Mouse (Mus musculus) heart, adult 2 months (tissue): ENCODE results near the gene Samd4. TPM values are rescaled to one million over a fixed set of nuclear protein-coding genes. Genes with fewer than 3 reads are reported as not detected.

Source experiments
- DNase-seq, 2 experiments: peaks; one replicate each; pipeline ENCODE4 v3.0.0; 2021
- H3K27ac ChIP-seq: fragments of 200-600 bp; 2 replicates; pipeline ENCODE4 v1.8.1; 2022
- H3K27me3 ChIP-seq: fragments of 200-500 bp; 2 replicates; pipeline ENCODE4 v1.6.1; 2012; ENCODE audit warnings: mild to moderate bottlenecking, low read length, inconsistent platforms, mixed read lengths; ENCODE audit not compliant: control insufficient read depth, insufficient read depth
- H3K36me3 ChIP-seq: fragments of 200-500 bp; 2 replicates; pipeline ENCODE4 v1.6.1; 2012; ENCODE audit warnings: low read length, inconsistent platforms; ENCODE audit not compliant: control insufficient read depth, insufficient read depth
- H3K4me1 ChIP-seq: fragments of 200-500 bp; 2 replicates; pipeline ENCODE4 v1.6.1; 2011; ENCODE audit warnings: low read length; ENCODE audit not compliant: control insufficient read depth, insufficient read depth
- H3K4me3 ChIP-seq: fragments of 200-600 bp; 2 replicates; pipeline ENCODE4 v1.8.1; 2022
- H3K79me2 ChIP-seq: fragments of 200-500 bp; replicated peaks from 2 replicates; pipeline ENCODE4 v1.6.1; 2012; ENCODE audit warnings: mild to moderate bottlenecking, inconsistent platforms, low read length, moderate library complexity, mixed read lengths; ENCODE audit not compliant: control insufficient read depth, insufficient read depth
- H3K9ac ChIP-seq: fragments of 200-500 bp; 2 replicates; pipeline ENCODE4 v1.6.1; 2012; ENCODE audit warnings: low read depth, mild to moderate bottlenecking, control low read depth, inconsistent platforms, low read length, mixed read lengths
- CTCF ChIP-seq: fragments of 200-600 bp; IDR thresholded peaks from 2 replicates; pipeline ENCODE4 v1.8.1; 2022; ENCODE audit warnings: antibody characterized with exemption, mild to moderate bottlenecking, moderate library complexity
- EP300 ChIP-seq: fragments of 200-500 bp; IDR thresholded peaks from 2 replicates; pipeline ENCODE4 v1.6.1; 2011; ENCODE audit warnings: low read depth, low read length, control low read depth; ENCODE audit not compliant: insufficient read depth
- POLR2A ChIP-seq: fragments of 200-500 bp; IDR thresholded peaks from 2 replicates; pipeline ENCODE4 v1.6.1; 2011; ENCODE audit warnings: mild to moderate bottlenecking, low read depth, low read length, control low read depth; ENCODE audit not compliant: insufficient read depth
- WGBS: fragments of 180-500 bp; shearing (Covaris S2); methylation state at CpG from one replicate; pipeline ENCODE4 v1.1.7; 2018; 5-methylcytosine and 5-hydroxymethylcytosine counted together
- intact Hi-C: fragments of 180-260 bp; cut with DNase I; formaldehyde crosslinking; loops from one replicate; pipeline ENCODE4 v1.15.1; 2025
- polyA plus RNA-seq: library from polyadenylated mRNA; depleted of rRNA; stranded (reverse); fragments of >200 nt; gene quantifications from 2 replicates; pipeline ENCODE4 v1.2.3, GENCODE M21; 2012
- total RNA-seq, 2 experiments: library from RNA; stranded (reverse); gene quantifications; 2 replicates each; pipeline ENCODE4 v1.2.3; 2021

Samd4 gene
- total and polyA plus RNA-seq, 3 experiments = 23.8 to 62.3 (median 51.7) TPM

DNA sequence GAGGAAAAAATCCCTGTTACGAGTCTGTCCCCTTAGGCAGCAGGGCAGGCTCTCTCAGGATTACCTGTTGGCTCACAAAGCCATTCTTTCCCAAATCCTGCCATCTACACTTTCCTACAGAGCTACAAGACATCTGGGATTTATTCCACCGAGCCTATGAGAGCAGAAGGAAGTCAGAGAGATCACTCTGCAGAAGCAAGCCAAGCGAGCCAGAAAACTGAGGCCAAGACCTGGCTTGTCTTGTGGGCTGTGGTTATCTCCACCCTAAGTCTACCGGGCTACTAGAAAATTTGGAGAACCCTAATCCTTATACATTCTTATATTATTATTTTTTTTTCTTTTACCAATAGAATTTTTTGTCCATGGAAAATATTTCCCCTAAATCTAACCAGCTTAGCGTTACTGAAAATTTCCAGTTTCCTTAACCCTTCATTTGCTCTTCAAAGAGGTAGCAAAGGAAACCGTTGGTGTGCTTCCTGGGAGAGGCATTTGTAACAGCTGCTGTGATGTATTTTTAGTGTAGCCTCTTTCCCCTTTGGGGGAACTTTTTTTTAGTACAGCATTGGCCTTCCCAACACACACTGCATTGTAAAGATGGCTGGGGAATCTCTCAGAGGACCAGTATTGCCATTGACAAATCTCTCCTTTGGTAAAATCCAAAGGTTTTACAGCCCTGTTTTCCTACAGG is 144.9 kb downstream of the Samd4 start:
- WGBS = 32% methylated on average over 6 of the region's 6 CpGs
- peaks cover 5% of the 10 kb centered on the region for H3K36me3 ChIP-seq
- H3K27me3 ChIP-seq = no peaks in the 10 kb centered on the region
- no peak for TF ChIP-seq EP300
- TF ChIP-seq CTCF = no peak
- no peak for TF ChIP-seq POLR2A
- no peak for DNase-seq
- no peak overlapping the region for H3K4me3 ChIP-seq
- H3K4me1 ChIP-seq = peaks cover 4% of the 10 kb centered on the region; the same call in 1 of the 2 replicates
- intact Hi-C loops = no loop called here
- H3K79me2 ChIP-seq = no peaks in the 10 kb centered on the region
- peak overlapping the region; percentile 18 for H3K27ac ChIP-seq
- H3K9ac ChIP-seq = no peak overlapping the region

DNA sequence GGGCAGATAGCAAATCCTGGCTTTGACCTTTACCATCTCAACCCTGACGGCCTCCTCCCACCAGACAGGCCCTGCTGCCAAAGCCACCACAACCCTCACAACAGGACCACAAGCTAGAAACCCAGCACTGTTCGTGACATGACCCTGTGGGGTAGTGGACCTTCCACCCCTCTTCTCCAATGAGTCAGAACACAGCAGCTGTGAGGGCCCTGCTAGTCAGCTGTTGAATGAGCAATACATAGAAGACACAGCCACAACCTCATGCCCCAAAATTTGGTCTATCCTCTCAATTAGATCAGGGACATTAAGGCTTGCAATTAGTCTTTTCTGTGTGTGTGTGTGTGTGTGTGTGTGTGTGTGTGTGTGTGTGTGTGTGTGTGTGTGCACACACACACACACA is 148.9 kb downstream of the Samd4 start:
- Histone ChIP-seq H3K9ac (no peak overlapping the region), H3K4me1 (peaks cover 5% of the 10 kb centered on the region), H3K27ac (no peak overlapping the region), H3K4me3 (no peak overlapping the region), H3K79me2 (no peaks in the 10 kb centered on the region), H3K36me3 (peaks cover 5% of the 10 kb centered on the region), H3K27me3 (no peaks in the 10 kb centered on the region)
- no peak for DNase-seq
- 68% methylated on average over 2 of the region's 2 CpGs for WGBS
- TF ChIP-seq EP300 (no peak), POLR2A (no peak), CTCF (no peak)
- intact Hi-C loops = no loop called here

GRCm38 (mm10) chr14:47032140-47032539 is 149.5 kb downstream of the Samd4 start:
- DNase-seq = no peak
- Histone ChIP-seq H3K27me3 (no peaks in the 10 kb centered on the region), H3K9ac (no peak overlapping the region), H3K27ac (no peak overlapping the region), H3K4me1 (peaks cover 8% of the 10 kb centered on the region), H3K79me2 (no peaks in the 10 kb centered on the region), H3K4me3 (no peak overlapping the region), H3K36me3 (peaks cover 5% of the 10 kb centered on the region)
- WGBS = 47% methylated on average over 4 of the region's 4 CpGs
- no peak for TF ChIP-seq CTCF
- no peak for TF ChIP-seq EP300
- no peak for TF ChIP-seq POLR2A
- intact Hi-C loops = no loop called here

GRCm38 (mm10) chr14:47033423-47033822 is 150.8 kb downstream of the Samd4 start:
- no peaks in the 10 kb centered on the region for H3K36me3 ChIP-seq
- WGBS = 78% methylated on average over 5 of the region's 5 CpGs
- no peak overlapping the region for H3K27ac ChIP-seq
- H3K4me3 ChIP-seq = no peak overlapping the region
- no peak for TF ChIP-seq EP300
- TF ChIP-seq CTCF = no peak
- no peak for TF ChIP-seq POLR2A
- no peaks in the 10 kb centered on the region for H3K27me3 ChIP-seq
- no peak overlapping the region for H3K9ac ChIP-seq
- H3K79me2 ChIP-seq = no peaks in the 10 kb centered on the region
- H3K4me1 ChIP-seq = peaks cover 7% of the 10 kb centered on the region
- intact Hi-C loops = no loop called here
- DNase-seq = no peak

- Histone ChIP-seq H3K27ac (no peak overlapping the region), H3K79me2 (0 out of 2 replicates have a peak, but pooled peaks cover 3% of the 10 kb centered on the region), H3K9ac (no peak overlapping the region), H3K27me3 (no peaks in the 10 kb centered on the region), H3K4me1 (peaks cover 1% of the 10 kb centered on the region), H3K36me3 (no peaks in the 10 kb centered on the region), H3K4me3 (no peak overlapping the region)
- intact Hi-C loops = no loop called here
- TF ChIP-seq EP300 (no peak), CTCF (peak; percentile 10; the same call in 1 of the 2 replicates), POLR2A (no peak)
- 83% methylated on average over 3 of the region's 3 CpGs for WGBS
- DNase-seq = no peak
Observed at GRCm38 (mm10) chr14:47041699-47042098, 159.0 kb downstream of the Samd4 start.

DNA sequence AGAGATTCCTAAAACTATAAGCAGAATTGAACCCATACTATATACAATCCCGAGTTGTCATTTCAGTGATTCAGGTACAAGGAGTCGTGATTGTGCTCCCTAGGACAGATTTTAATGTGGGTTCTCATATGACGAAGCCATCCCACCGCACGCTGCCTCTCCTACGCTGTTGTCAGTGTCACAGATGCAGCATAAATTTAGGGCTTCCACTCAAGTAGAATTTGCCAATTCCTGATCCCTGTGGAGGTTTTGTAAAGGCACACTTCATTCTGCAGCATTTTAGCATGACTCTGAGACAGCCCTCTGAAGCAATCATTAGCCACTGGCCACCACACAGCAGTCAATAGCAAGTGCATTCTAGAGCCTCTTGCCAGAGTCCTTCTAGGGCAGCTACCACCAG is 166.4 kb downstream of the Samd4 start:
- H3K36me3 ChIP-seq = peaks cover 2% of the 10 kb centered on the region; the same call in 1 of the 2 replicates

More for the DNA sequence above, 166.4 kb downstream of the Samd4 start:
- H3K4me1 ChIP-seq = peaks cover 4% of the 10 kb centered on the region; the same call in 1 of the 2 replicates
- no peaks in the 10 kb centered on the region for H3K27me3 ChIP-seq
- intact Hi-C loops = no loop called here
- no peak overlapping the region for H3K27ac ChIP-seq
- no peak overlapping the region for H3K9ac ChIP-seq
- 95% methylated on average over 6 of the region's 6 CpGs for WGBS
- H3K79me2 ChIP-seq = 0 out of 2 replicates have a peak, but pooled peaks cover 2% of the 10 kb centered on the region
- DNase-seq = no peak
- H3K4me3 ChIP-seq = no peak overlapping the region
- TF ChIP-seq POLR2A (no peak), EP300 (no peak), CTCF (no peak)
